Mouse (Mus musculus): Measurements from ENCODE around the gene Syap1.
"Not testable (repeated sequence)": the region's sequence is repeated elsewhere in the genome, so short reads cannot be mapped to it uniquely, and the experiment has no call there.

The Syap1 gene

GRCm38 (mm10) chrX:162844447-162845100, 43.7 kb downstream of the Syap1 start:
- TF ChIP-seq NANOG (IDR thresholded peaks at IDR 0.05; ENCODE audit: borderline replicate concordance, low read length) = no peak
- peak; percentile 53 for TF ChIP-seq CTCF (conservative IDR thresholded peaks at IDR 0.05; ENCODE audit: low read length)

GRCm38 (mm10) chrX:162832101-162832500, 56.1 kb downstream of the Syap1 start:
- Histone ChIP-seq H3K4me1 (replicated peaks; ENCODE audit: low read depth, low read length) (peaks cover 37% of the 10 kb centered on the region), H3K27me3 (ENCODE audit: insufficient read depth, low read length) (no peaks in the 10 kb centered on the region), H3K9me3 (ENCODE audit: low read length) (no peaks in the 10 kb centered on the region), H3K4me3 (replicated peaks; ENCODE audit: low read length) (no peak overlapping the region), H3K36me3 (ENCODE audit: insufficient read depth, low read length) (peaks cover 5% of the 10 kb centered on the region)
- TF ChIP-seq CTCF (conservative IDR thresholded peaks at IDR 0.05; ENCODE audit: low read length) (no peak), POU5F1 (IDR thresholded peaks at IDR 0.05; ENCODE audit: borderline replicate concordance, low read length) (no peak; the same call in 1 of the 2 replicates), NANOG (IDR thresholded peaks at IDR 0.05; ENCODE audit: borderline replicate concordance, low read length) (peak; percentile 99)

More at GRCm38 (mm10) chrX:162844447-162845100, 43.7 kb downstream of the Syap1 start:
- H3K4me3 ChIP-seq (replicated peaks; ENCODE audit: low read length) = no peak overlapping the region
- H3K9me3 ChIP-seq (ENCODE audit: low read length) = peaks cover 30% of the 10 kb centered on the region
- H3K27me3 ChIP-seq (ENCODE audit: insufficient read depth, low read length) = no peaks in the 10 kb centered on the region
- peaks cover 17% of the 10 kb centered on the region; the same call in 1 of the 2 replicates for H3K4me1 ChIP-seq (replicated peaks; ENCODE audit: low read depth, low read length)
- no peaks in the 10 kb centered on the region for H3K36me3 ChIP-seq (ENCODE audit: insufficient read depth, low read length)

DNA sequence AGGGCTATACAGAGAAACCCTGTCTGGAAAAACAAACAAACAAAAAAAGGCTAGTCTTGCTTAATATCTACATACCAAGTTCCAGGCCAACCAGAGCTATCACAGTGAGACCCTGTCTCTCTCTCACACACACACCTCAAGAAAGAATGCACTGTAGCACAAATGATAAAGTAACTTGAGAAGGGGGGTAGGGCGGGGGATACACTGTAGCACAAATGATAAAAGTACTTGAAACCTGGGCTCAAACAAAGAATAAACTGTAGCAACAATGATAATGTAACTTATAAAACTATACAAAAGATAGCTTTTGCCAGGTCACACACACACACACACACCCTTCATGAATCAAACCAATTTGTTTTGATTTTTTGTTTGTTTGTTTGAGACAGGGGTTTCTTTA, 56.7 kb downstream of the Syap1 start:
- peaks cover 10% of the 10 kb centered on the region for H3K36me3 ChIP-seq (ENCODE audit: insufficient read depth, low read length)
- no peaks in the 10 kb centered on the region for H3K27me3 ChIP-seq (ENCODE audit: insufficient read depth, low read length)
- TF ChIP-seq POU5F1 (IDR thresholded peaks at IDR 0.05; ENCODE audit: borderline replicate concordance, low read length) (no peak), CTCF (conservative IDR thresholded peaks at IDR 0.05; ENCODE audit: low read length) (no peak), NANOG (IDR thresholded peaks at IDR 0.05; ENCODE audit: borderline replicate concordance, low read length) (no peak)
- no peak overlapping the region for H3K4me3 ChIP-seq (replicated peaks; ENCODE audit: low read length)
- no peaks in the 10 kb centered on the region for H3K9me3 ChIP-seq (ENCODE audit: low read length)
- peaks cover 37% of the 10 kb centered on the region for H3K4me1 ChIP-seq (replicated peaks; ENCODE audit: low read depth, low read length)

DNA sequence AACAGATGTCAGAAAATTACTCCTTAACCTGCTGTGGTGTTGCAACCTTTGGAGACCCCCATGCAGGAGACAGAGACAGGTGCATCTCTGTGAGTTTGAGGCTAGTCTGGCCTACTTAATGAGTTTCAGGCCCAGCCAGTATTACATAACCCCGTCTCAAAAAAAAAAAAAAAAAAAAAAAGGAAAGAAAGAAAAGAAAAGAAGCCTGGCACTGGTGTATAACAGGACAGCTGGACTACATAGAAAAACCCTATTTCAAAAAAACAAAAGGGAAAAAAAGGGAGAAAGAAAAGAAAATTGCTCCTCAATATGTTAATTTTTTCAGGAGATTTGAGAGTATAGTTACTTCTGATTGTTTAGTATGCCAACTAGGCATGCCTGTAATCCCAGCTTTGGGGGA, 57.2 kb downstream of the Syap1 start:
- Histone ChIP-seq H3K4me1 (replicated peaks; ENCODE audit: low read depth, low read length) (peaks cover 42% of the 10 kb centered on the region), H3K9me3 (ENCODE audit: low read length) (no peaks in the 10 kb centered on the region), H3K4me3 (replicated peaks; ENCODE audit: low read length) (no peak overlapping the region), H3K36me3 (ENCODE audit: insufficient read depth, low read length) (peaks cover 14% of the 10 kb centered on the region), H3K27me3 (ENCODE audit: insufficient read depth, low read length) (no peaks in the 10 kb centered on the region)
- TF ChIP-seq CTCF (conservative IDR thresholded peaks at IDR 0.05; ENCODE audit: low read length) (no peak), NANOG (IDR thresholded peaks at IDR 0.05; ENCODE audit: borderline replicate concordance, low read length) (no peak), POU5F1 (IDR thresholded peaks at IDR 0.05; ENCODE audit: borderline replicate concordance, low read length) (no peak)

- not testable (repeated sequence) for H3K9me3 ChIP-seq (ENCODE audit: low read length); H3K27me3 ChIP-seq (ENCODE audit: insufficient read depth, low read length); H3K4me3 ChIP-seq (replicated peaks; ENCODE audit: low read length)
- peaks cover 21% of the 10 kb centered on the region for H3K36me3 ChIP-seq (ENCODE audit: insufficient read depth, low read length)
- H3K4me1 ChIP-seq (replicated peaks; ENCODE audit: low read depth, low read length) = peaks cover 49% of the 10 kb centered on the region
Measured at GRCm38 (mm10) chrX:162830313-162830712, 57.9 kb downstream of the Syap1 start.

DNA sequence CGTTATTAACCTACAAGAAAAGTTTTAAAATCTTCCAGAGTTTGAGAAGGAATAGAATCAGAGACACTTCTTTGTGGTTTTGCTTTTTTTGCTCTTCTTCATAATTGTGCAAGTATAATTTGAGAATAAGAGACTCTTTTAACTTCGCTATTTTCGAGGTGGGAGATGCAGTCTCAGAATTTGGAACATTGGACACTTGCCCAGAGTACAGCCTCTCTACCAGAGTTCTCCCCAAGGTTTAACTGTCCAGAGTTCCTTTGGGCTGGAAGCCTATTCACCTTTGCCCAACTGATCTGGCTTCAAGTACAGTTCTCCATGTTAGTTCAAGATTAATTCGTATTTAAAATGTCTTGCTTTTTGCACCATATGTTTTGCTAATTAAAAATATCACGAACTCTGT, 58.5 kb downstream of the Syap1 start:
- Histone ChIP-seq H3K4me3 (replicated peaks; ENCODE audit: low read length) (peak overlapping the region; percentile 75), H3K4me1 (replicated peaks; ENCODE audit: low read depth, low read length) (peaks cover 51% of the 10 kb centered on the region), H3K36me3 (ENCODE audit: insufficient read depth, low read length) (peaks cover 27% of the 10 kb centered on the region), H3K9me3 (ENCODE audit: low read length) (no peaks in the 10 kb centered on the region), H3K27me3 (ENCODE audit: insufficient read depth, low read length) (no peaks in the 10 kb centered on the region)
- TF ChIP-seq POU5F1 (IDR thresholded peaks at IDR 0.05; ENCODE audit: borderline replicate concordance, low read length) (no peak), CTCF (conservative IDR thresholded peaks at IDR 0.05; ENCODE audit: low read length) (no peak), NANOG (IDR thresholded peaks at IDR 0.05; ENCODE audit: borderline replicate concordance, low read length) (no peak)

GRCm38 (mm10) chrX:162829203-162829708, 59.0 kb downstream of the Syap1 start, which contains the start of gene Txlng:
TSS of gene Txlng (minus strand) at chrX:162829454.
- H3K4me1 ChIP-seq (replicated peaks; ENCODE audit: low read depth, low read length) = peaks cover 49% of the 10 kb centered on the region
- no peaks in the 10 kb centered on the region for H3K27me3 ChIP-seq (ENCODE audit: insufficient read depth, low read length)
- TF ChIP-seq NANOG (IDR thresholded peaks at IDR 0.05; ENCODE audit: borderline replicate concordance, low read length) = no peak
- no peak for TF ChIP-seq CTCF (conservative IDR thresholded peaks at IDR 0.05; ENCODE audit: low read length)
- no peak for TF ChIP-seq POU5F1 (IDR thresholded peaks at IDR 0.05; ENCODE audit: borderline replicate concordance, low read length)
- peak within 1 kb of the TSS; percentile 89 for H3K4me3 ChIP-seq (replicated peaks; ENCODE audit: low read length)
- H3K36me3 ChIP-seq (ENCODE audit: insufficient read depth, low read length) = peaks cover 32% of the 10 kb centered on the region
- H3K9me3 ChIP-seq (ENCODE audit: low read length) = no peaks in the 10 kb centered on the region

- H3K4me3 ChIP-seq (replicated peaks; ENCODE audit: low read length) = peak overlapping the region; percentile 89
Measured at GRCm38 (mm10) chrX:162828783-162829182, 59.5 kb downstream of the Syap1 start.

DNA sequence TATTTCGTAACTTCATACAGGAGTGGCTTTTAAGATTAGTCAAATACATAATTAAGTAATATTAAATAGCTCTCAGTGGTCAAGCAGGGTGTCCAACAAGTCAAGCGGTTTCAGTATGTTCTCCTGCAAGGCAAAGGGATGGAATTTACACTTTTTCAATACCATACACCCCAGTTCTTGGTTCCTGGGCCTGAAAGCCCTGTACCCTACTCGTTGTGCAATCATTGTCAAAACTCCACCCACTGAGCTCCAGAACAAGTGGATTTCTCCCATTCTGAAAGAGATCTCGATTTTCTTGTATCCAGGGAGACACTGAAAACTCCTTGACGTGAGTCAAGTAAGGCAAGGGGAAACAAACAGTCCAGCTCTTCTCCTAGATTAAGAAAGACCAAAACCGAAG, 60.2 kb downstream of the Syap1 start:
- Histone ChIP-seq H3K4me1 (replicated peaks; ENCODE audit: low read depth, low read length) (peaks cover 42% of the 10 kb centered on the region), H3K4me3 (replicated peaks; ENCODE audit: low read length) (peak overlapping the region; percentile 89), H3K36me3 (ENCODE audit: insufficient read depth, low read length) (peaks cover 39% of the 10 kb centered on the region), H3K27me3 (ENCODE audit: insufficient read depth, low read length) (no peaks in the 10 kb centered on the region), H3K9me3 (ENCODE audit: low read length) (no peaks in the 10 kb centered on the region)
- TF ChIP-seq POU5F1 (IDR thresholded peaks at IDR 0.05; ENCODE audit: borderline replicate concordance, low read length) = no peak
- TF ChIP-seq CTCF (conservative IDR thresholded peaks at IDR 0.05; ENCODE audit: low read length) = no peak
- no peak for TF ChIP-seq NANOG (IDR thresholded peaks at IDR 0.05; ENCODE audit: borderline replicate concordance, low read length)

More at GRCm38 (mm10) chrX:162828783-162829182, 59.5 kb downstream of the Syap1 start:
- no peaks in the 10 kb centered on the region for H3K27me3 ChIP-seq (ENCODE audit: insufficient read depth, low read length)
- no peaks in the 10 kb centered on the region for H3K9me3 ChIP-seq (ENCODE audit: low read length)
- H3K4me1 ChIP-seq (replicated peaks; ENCODE audit: low read depth, low read length) = peaks cover 45% of the 10 kb centered on the region
- peaks cover 36% of the 10 kb centered on the region for H3K36me3 ChIP-seq (ENCODE audit: insufficient read depth, low read length)
- TF ChIP-seq NANOG (IDR thresholded peaks at IDR 0.05; ENCODE audit: borderline replicate concordance, low read length) (no peak), POU5F1 (IDR thresholded peaks at IDR 0.05; ENCODE audit: borderline replicate concordance, low read length) (no peak), CTCF (conservative IDR thresholded peaks at IDR 0.05; ENCODE audit: low read length) (no peak)

All from E14TG2a.4 (cell line).